Mouse (Mus musculus) heart, postnatal 0 days (tissue): ENCODE data around the gene Paqr7. TPM values are rescaled to one million over a fixed set of nuclear protein-coding genes. Genes with fewer than 3 reads are reported as not detected.

Experiments
- ATAC-seq: fragments of 200-750 bp; cut with Nextera tagmentation; 2 replicates; pipeline ENCODE4 v1.8.0; 2017; ENCODE audit warnings: low read depth, moderate number of reproducible peaks, moderate library complexity; ENCODE audit not compliant: insufficient read depth
- DNase-seq: peaks from one replicate; pipeline ENCODE4 v3.0.0-alpha.2; 2016; ENCODE audit warnings: low spot score
- H3K27ac ChIP-seq: fragments of 300-500 bp; sonication (generic); 2 replicates; pipeline ENCODE4 v1.5.1; 2014; ENCODE audit warnings: low read depth, mild to moderate bottlenecking
- H3K27me3 ChIP-seq: fragments of 300-500 bp; sonication (generic); 2 replicates; pipeline ENCODE4 v1.6.1; 2014; ENCODE audit warnings: low read length, mixed read lengths; ENCODE audit not compliant: control insufficient read depth, insufficient read depth
- H3K36me3 ChIP-seq: fragments of 300-500 bp; sonication (generic); replicated peaks from 2 replicates; pipeline ENCODE4 v1.6.1; 2014; ENCODE audit warnings: low read length, mixed read lengths; ENCODE audit not compliant: control insufficient read depth, insufficient read depth
- H3K4me1 ChIP-seq: fragments of 300-500 bp; sonication (generic); 2 replicates; pipeline ENCODE4 v1.6.1; 2014; ENCODE audit warnings: antibody characterized with exemption; ENCODE audit not compliant: control insufficient read depth, insufficient read depth
- H3K4me2 ChIP-seq: fragments of 300-500 bp; sonication (generic); 2 replicates; pipeline ENCODE4 v1.6.1; 2014; ENCODE audit warnings: low read depth, mild to moderate bottlenecking, low read length, moderate library complexity
- H3K4me3 ChIP-seq: fragments of 300-500 bp; sonication (generic); 2 replicates; pipeline ENCODE4 v1.5.1; 2014; ENCODE audit warnings: low read depth, low read length
- H3K9ac ChIP-seq: fragments of 300-500 bp; sonication (generic); replicated peaks from 2 replicates; pipeline ENCODE4 v1.6.1; 2014; ENCODE audit warnings: low read depth, low read length, mixed read lengths
- H3K9me3 ChIP-seq: fragments of 300-500 bp; sonication (generic); replicated peaks from 2 replicates; pipeline ENCODE4 v1.6.1; 2016; ENCODE audit warnings: low read length; ENCODE audit not compliant: control insufficient read depth
- CTCF ChIP-seq: IDR thresholded peaks from 2 replicates; pipeline ENCODE4 v1.5.1; 2016; ENCODE audit warnings: antibody characterized with exemption, control low read depth, low read depth
- EP300 ChIP-seq: IDR thresholded peaks from 2 replicates; pipeline ENCODE4 v1.6.1; 2016; ENCODE audit warnings: antibody characterized with exemption, low read depth
- WGBS: fragments of 180-500 bp; shearing (Covaris S2); extraction: QIAGEN DNeasy Blood & Tissue Kit; methylation state at CpG from one replicate; pipeline ENCODE4 v1.1.7; 2014; 5-methylcytosine and 5-hydroxymethylcytosine counted together
- polyA plus RNA-seq: library from polyadenylated mRNA; unstranded; fragments of >200 nt; fragmentation: Nextera tagmentation; extraction: Ambion mirVana; gene quantifications from 2 replicates; pipeline ENCODE4 v1.2.1, GENCODE M21; 2015
- total RNA-seq: library from RNA; depleted of rRNA; stranded (reverse); fragments of >200 nt; gene quantifications from 2 replicates; pipeline ENCODE4 v1.2.3, GENCODE M21; 2014; ENCODE audit warnings: low replicate concordance

The Paqr7 gene
- total and polyA plus RNA-seq, 2 experiments from 2014 or later, result 15.4 to 25.4 TPM

DNA sequence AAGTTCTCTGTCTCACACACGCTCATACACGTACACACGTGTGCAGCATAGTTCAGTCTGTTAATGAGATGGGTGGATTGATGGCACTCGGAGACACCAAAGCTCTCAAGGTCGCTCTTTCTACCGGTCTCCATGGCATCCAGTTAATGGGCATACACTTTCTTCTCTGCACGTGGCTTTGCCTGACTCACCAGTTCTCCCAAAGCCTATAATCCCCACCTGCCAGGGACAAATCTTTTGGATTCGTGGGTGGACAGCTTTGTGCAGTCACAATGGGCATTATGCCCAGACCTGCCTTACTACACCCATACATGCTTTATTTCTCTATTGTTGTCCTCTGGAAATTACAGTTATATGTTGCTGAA is 39.3 kb downstream of the Paqr7 start:
- no peak for TF ChIP-seq CTCF
- no peak for TF ChIP-seq EP300
- peaks cover 25% of the 10 kb centered on the region for H3K4me1 ChIP-seq
- DNase-seq (no peak), ATAC-seq (no peak)
- peak overlapping the region; percentile 98 for H3K27ac ChIP-seq
- H3K27me3 ChIP-seq, result no peaks in the 10 kb centered on the region
- H3K9ac ChIP-seq, result peak overlapping the region; percentile 91; the same call in 1 of the 2 replicates
- peak overlapping the region; percentile 94 for H3K4me3 ChIP-seq
- 10% methylated on average over 8 of the region's 8 CpGs for WGBS
- peak overlapping the region; percentile 93 for H3K4me2 ChIP-seq
- no peaks in the 10 kb centered on the region for H3K9me3 ChIP-seq
- peaks cover 16% of the 10 kb centered on the region for H3K36me3 ChIP-seq

GRCm38 (mm10) chr4:134538997-134539580 is 42.6 kb downstream of the Paqr7 start:
- H3K9me3 ChIP-seq, result no peaks in the 10 kb centered on the region
- no peak overlapping the region for H3K27ac ChIP-seq
- H3K4me1 ChIP-seq, result 0 out of 2 replicates have a peak, but pooled peaks cover 10% of the 10 kb centered on the region
- ATAC-seq, result no peak
- no peak overlapping the region for H3K4me2 ChIP-seq
- no peak overlapping the region for H3K4me3 ChIP-seq
- peaks cover 37% of the 10 kb centered on the region for H3K36me3 ChIP-seq
- H3K27me3 ChIP-seq, result no peaks in the 10 kb centered on the region
- no peak overlapping the region for H3K9ac ChIP-seq
- 69% methylated on average over 10 of the region's 10 CpGs for WGBS
- TF ChIP-seq CTCF (no peak), EP300 (no peak)
- no peak for DNase-seq

DNA sequence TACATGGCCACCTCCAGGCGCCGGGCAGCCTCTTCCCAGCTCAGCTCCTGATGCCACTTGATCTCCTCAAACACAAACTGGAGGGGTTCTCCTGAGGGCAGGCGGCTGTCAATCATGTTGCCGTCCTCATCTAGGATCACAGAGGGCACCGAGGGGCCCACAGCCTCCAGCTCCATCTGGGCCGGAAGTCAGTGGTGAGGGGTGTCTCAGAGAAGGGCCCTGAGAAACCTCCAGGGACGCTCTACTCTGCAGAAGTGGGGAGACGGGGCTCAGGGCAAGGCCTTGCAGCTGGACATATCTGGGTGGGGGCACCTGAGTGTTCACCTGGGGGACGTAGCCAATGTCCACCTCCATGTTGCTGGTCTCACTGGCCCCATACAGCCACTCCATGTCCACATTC is 46.2 kb downstream of the Paqr7 start:
- Histone ChIP-seq H3K4me3 (no peak overlapping the region), H3K9me3 (no peaks in the 10 kb centered on the region), H3K9ac (no peak overlapping the region), H3K36me3 (peaks cover 52% of the 10 kb centered on the region), H3K4me1 (0 out of 2 replicates have a peak, but pooled peaks cover 3% of the 10 kb centered on the region), H3K4me2 (no peak overlapping the region), H3K27ac (no peak overlapping the region), H3K27me3 (no peaks in the 10 kb centered on the region)
- no peak for TF ChIP-seq EP300
- TF ChIP-seq CTCF, result no peak
- WGBS, result 85% methylated on average over 9 of the region's 9 CpGs
- DNase-seq (no peak), ATAC-seq (no peak)

DNA sequence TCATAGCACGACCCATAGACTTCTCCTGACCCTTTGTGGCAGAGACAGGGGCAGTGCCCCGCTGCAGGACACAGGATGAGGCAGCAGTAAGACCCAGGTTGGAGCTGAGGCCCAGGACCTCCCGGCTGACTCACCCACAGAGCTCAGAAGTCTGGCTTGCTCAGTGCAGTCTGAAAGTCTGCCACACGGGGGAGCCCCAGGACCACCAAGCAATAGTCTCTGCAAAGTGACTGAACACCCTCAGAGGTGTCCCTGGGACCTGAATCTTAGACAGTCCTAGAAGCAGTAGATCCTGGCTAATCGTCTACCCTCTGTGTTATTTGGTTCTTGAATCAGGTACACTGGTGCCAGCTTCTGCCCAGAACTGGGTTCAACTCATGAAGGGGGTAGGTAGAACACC is 46.8 kb downstream of the Paqr7 start:
- peaks cover 51% of the 10 kb centered on the region for H3K36me3 ChIP-seq
- DNase-seq, result peak; percentile 80
- ATAC-seq, result peak; percentile 57
- H3K9ac ChIP-seq, result no peak overlapping the region
- no peak overlapping the region for H3K4me2 ChIP-seq
- peak; percentile 95 for TF ChIP-seq CTCF
- no peak for TF ChIP-seq EP300
- no peaks in the 10 kb centered on the region for H3K9me3 ChIP-seq
- H3K4me1 ChIP-seq, result 0 out of 2 replicates have a peak, but pooled peaks cover 3% of the 10 kb centered on the region
- H3K27me3 ChIP-seq, result no peaks in the 10 kb centered on the region
- H3K4me3 ChIP-seq, result no peak overlapping the region
- H3K27ac ChIP-seq, result no peak overlapping the region
- WGBS, result 7% methylated on average over 5 of the region's 5 CpGs

GRCm38 (mm10) chr4:134546814-134547705 is 50.6 kb downstream of the Paqr7 start:
- Histone ChIP-seq H3K27me3 (no peaks in the 10 kb centered on the region), H3K9me3 (no peaks in the 10 kb centered on the region), H3K4me3 (no peak overlapping the region), H3K9ac (no peak overlapping the region), H3K27ac (no peak overlapping the region), H3K4me1 (peaks cover 16% of the 10 kb centered on the region), H3K36me3 (peaks cover 37% of the 10 kb centered on the region), H3K4me2 (no peak overlapping the region)
- ATAC-seq (peak; percentile 25), DNase-seq (peak; percentile 43)
- 64% methylated on average over 9 of the region's 9 CpGs for WGBS
- TF ChIP-seq CTCF (no peak), EP300 (no peak)
